Mouse (Mus musculus) kidney, postnatal 0 days (tissue): ENCODE results near the gene Ppp3r2. TPM values are rescaled to one million over a fixed set of nuclear protein-coding genes. Genes with fewer than 3 reads are reported as not detected.

Source experiments
- ATAC-seq: fragments of 200-750 bp; cut with Nextera tagmentation; replicated peaks from 2 replicates; pipeline ENCODE4 v1.8.0; 2017; ENCODE audit warnings: low read depth, moderate number of reproducible peaks, moderate TSS enrichment, moderate library complexity; ENCODE audit not compliant: low FRiP score
- DNase-seq: peaks from one replicate; pipeline ENCODE4 v3.0.0-alpha.2; 2016; ENCODE audit warnings: low spot score
- H3K27ac ChIP-seq: fragments of 300-500 bp; sonication (generic); 2 replicates; pipeline ENCODE4 v1.5.1; 2014; ENCODE audit warnings: mild to moderate bottlenecking
- H3K27me3 ChIP-seq: fragments of 300-500 bp; sonication (generic); 2 replicates; pipeline ENCODE4 v1.6.1; 2014; ENCODE audit warnings: low read length, mixed read lengths; ENCODE audit not compliant: insufficient read depth
- H3K36me3 ChIP-seq: fragments of 300-500 bp; sonication (generic); 2 replicates; pipeline ENCODE4 v1.6.1; 2014; ENCODE audit warnings: low read length, mixed read lengths; ENCODE audit not compliant: insufficient read depth
- H3K4me1 ChIP-seq: fragments of 300-500 bp; sonication (generic); replicated peaks from 2 replicates; pipeline ENCODE4 v1.6.1; 2014; ENCODE audit warnings: antibody characterized with exemption, low read length, mixed read lengths; ENCODE audit not compliant: insufficient read depth
- H3K4me2 ChIP-seq: fragments of 300-500 bp; sonication (generic); 2 replicates; pipeline ENCODE4 v1.6.1; 2014; ENCODE audit warnings: mild to moderate bottlenecking, low read length, moderate library complexity, mixed read lengths
- H3K4me3 ChIP-seq: fragments of 300-500 bp; sonication (generic); replicated peaks from 2 replicates; pipeline ENCODE4 v1.5.1; 2014; ENCODE audit warnings: low read depth, low read length
- H3K9ac ChIP-seq: fragments of 300-500 bp; sonication (generic); 2 replicates; pipeline ENCODE4 v1.6.1; 2014; ENCODE audit warnings: low read depth, low read length
- H3K9me3 ChIP-seq: fragments of 300-500 bp; sonication (generic); replicated peaks from 2 replicates; pipeline ENCODE4 v1.6.1; 2016; ENCODE audit warnings: low read length, inconsistent platforms, mixed read lengths
- CTCF ChIP-seq: IDR thresholded peaks from 2 replicates; pipeline ENCODE4 v1.5.1; 2016; ENCODE audit warnings: antibody characterized with exemption, low read depth, mild to moderate bottlenecking, moderate library complexity
- WGBS: fragments of 180-500 bp; shearing (Covaris S2); extraction: QIAGEN DNeasy Blood & Tissue Kit; methylation state at CpG from one replicate; pipeline ENCODE4 v1.1.7; 2014; 5-methylcytosine and 5-hydroxymethylcytosine counted together
- polyA plus RNA-seq: library from polyadenylated mRNA; unstranded; fragments of >200 nt; fragmentation: Nextera tagmentation; extraction: Ambion mirVana; gene quantifications from 2 replicates; pipeline ENCODE4 v1.2.1, GENCODE M21; 2015

Gene Ppp3r2
- polyA plus RNA-seq, 1 experiment from 2014 or later, result not detected

DNA sequence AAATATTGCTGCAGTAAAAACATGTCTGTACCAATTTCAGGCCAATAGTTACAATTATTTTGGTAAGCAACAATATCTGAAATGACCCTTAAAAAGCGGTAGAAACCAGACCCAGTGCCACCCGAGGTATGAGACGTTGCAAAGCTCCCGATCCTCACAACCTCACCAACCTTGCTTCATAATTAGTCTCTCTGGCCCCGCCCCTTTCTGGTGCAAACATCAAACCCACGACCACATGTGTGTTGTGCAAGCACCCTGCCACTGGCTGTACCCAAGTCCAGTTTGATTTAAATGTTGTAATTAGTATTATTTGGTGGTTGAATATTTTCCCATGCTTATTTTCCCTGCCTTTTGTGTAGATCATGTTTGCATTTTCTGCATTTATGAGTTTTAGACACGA is 5.0 kb downstream of the Ppp3r2 start:
- Histone ChIP-seq H3K9me3 (no peaks in the 10 kb centered on the region), H3K9ac (no peak overlapping the region), H3K4me1 (no peaks in the 10 kb centered on the region), H3K36me3 (no peaks in the 10 kb centered on the region), H3K27ac (no peak overlapping the region), H3K4me3 (no peak overlapping the region), H3K27me3 (no peaks in the 10 kb centered on the region), H3K4me2 (no peak overlapping the region)
- no peak for ATAC-seq
- no peak for TF ChIP-seq CTCF
- no peak for DNase-seq
- WGBS, result 71% methylated on average over 7 of the region's 7 CpGs

- Histone ChIP-seq H3K9ac (no peak overlapping the region), H3K27me3 (no peaks in the 10 kb centered on the region), H3K9me3 (no peaks in the 10 kb centered on the region), H3K27ac (no peak overlapping the region), H3K4me3 (no peak overlapping the region), H3K4me1 (no peaks in the 10 kb centered on the region), H3K4me2 (no peak overlapping the region), H3K36me3 (no peaks in the 10 kb centered on the region)
- no peak for TF ChIP-seq CTCF
- 85% methylated on average over 6 of the region's 6 CpGs for WGBS
- DNase-seq (no peak), ATAC-seq (no peak)
These were observed 5.8 kb downstream of the Ppp3r2 start for GRCm38 (mm10) chr4:49676071-49676470.

DNA sequence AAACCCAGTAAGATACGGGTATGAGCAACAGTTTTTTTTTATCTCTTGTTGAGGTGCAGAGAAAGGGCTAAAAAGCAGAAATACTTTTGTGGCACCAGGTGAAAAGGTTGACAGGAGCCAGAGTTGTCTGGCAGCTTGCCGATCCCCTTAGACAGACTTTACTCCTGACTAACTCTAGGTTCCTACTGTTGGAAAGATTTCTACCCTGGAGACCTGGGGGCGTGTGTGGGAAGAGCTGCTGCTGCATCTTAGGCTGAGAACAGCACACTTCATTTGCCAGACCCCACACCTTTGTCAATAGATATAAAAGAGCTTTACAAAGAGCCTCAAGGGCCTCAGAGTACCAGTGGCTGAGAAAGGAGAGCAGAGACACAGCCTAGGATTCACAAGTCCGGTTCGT is 17.0 kb downstream of the Ppp3r2 start:
- Histone ChIP-seq H3K27me3 (no peaks in the 10 kb centered on the region), H3K4me2 (no peak overlapping the region), H3K36me3 (peaks cover 14% of the 10 kb centered on the region; the same call in 1 of the 2 replicates), H3K4me3 (no peak overlapping the region), H3K9ac (no peak overlapping the region), H3K9me3 (no peaks in the 10 kb centered on the region), H3K27ac (no peak overlapping the region), H3K4me1 (no peaks in the 10 kb centered on the region)
- no peak for DNase-seq
- ATAC-seq, result no peak
- TF ChIP-seq CTCF, result no peak
- 81% methylated on average over 5 of the region's 5 CpGs for WGBS

DNA sequence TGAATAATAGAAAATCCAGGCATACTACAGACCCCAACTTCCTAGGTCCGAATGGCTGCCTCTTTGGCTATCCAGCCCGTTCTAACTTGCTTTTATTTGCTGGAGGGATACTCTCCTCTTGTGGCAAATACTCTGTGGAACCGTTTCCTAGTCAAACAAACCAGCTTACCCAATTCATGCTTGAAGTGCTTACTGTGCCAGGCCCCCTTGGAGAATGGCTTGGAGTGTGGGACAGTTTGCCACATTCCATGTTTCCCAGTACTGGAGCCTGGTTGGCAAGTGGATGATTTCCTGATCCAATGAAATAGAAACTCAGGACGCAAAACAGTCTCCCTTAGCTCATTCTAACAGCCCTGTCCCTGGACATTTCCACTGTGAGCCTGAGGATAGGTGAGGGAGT is 19.6 kb downstream of the Ppp3r2 start:
- H3K27me3 ChIP-seq, result no peaks in the 10 kb centered on the region
- DNase-seq (no peak), ATAC-seq (no peak)
- TF ChIP-seq CTCF, result no peak
- H3K9ac ChIP-seq, result no peak overlapping the region
- peaks cover 19% of the 10 kb centered on the region; the same call in 1 of the 2 replicates for H3K36me3 ChIP-seq
- no peak overlapping the region for H3K4me2 ChIP-seq
- H3K27ac ChIP-seq, result no peak overlapping the region
- no peak overlapping the region for H3K4me3 ChIP-seq
- H3K9me3 ChIP-seq, result no peaks in the 10 kb centered on the region
- 87% methylated on average over 4 of the region's 4 CpGs for WGBS
- no peaks in the 10 kb centered on the region for H3K4me1 ChIP-seq

GRCm38 (mm10) chr4:49661664-49662063 is 20.2 kb downstream of the Ppp3r2 start:
- no peak overlapping the region for H3K9ac ChIP-seq
- no peak overlapping the region for H3K27ac ChIP-seq
- H3K4me3 ChIP-seq, result no peak overlapping the region
- WGBS, result 96% methylated on average over 9 of the region's 9 CpGs
- no peaks in the 10 kb centered on the region for H3K9me3 ChIP-seq
- no peaks in the 10 kb centered on the region for H3K4me1 ChIP-seq
- DNase-seq, result no peak
- ATAC-seq, result no peak
- no peaks in the 10 kb centered on the region for H3K27me3 ChIP-seq
- TF ChIP-seq CTCF, result no peak
- no peak overlapping the region for H3K4me2 ChIP-seq
- H3K36me3 ChIP-seq, result peaks cover 21% of the 10 kb centered on the region; the same call in 1 of the 2 replicates

- no peaks in the 10 kb centered on the region for H3K4me1 ChIP-seq
- no peak for ATAC-seq
- no peak for DNase-seq
- peaks cover 38% of the 10 kb centered on the region for H3K36me3 ChIP-seq
- no peaks in the 10 kb centered on the region for H3K27me3 ChIP-seq
- no peak overlapping the region for H3K9ac ChIP-seq
- H3K4me2 ChIP-seq, result no peak overlapping the region
- no peak overlapping the region for H3K4me3 ChIP-seq
- H3K9me3 ChIP-seq, result no peaks in the 10 kb centered on the region
- no peak for TF ChIP-seq CTCF
- WGBS, result 81% methylated on average over 1 of the region's 1 CpGs
- H3K27ac ChIP-seq, result no peak overlapping the region
These were observed 22.4 kb downstream of the Ppp3r2 start for GRCm38 (mm10) chr4:49659421-49659820.

DNA sequence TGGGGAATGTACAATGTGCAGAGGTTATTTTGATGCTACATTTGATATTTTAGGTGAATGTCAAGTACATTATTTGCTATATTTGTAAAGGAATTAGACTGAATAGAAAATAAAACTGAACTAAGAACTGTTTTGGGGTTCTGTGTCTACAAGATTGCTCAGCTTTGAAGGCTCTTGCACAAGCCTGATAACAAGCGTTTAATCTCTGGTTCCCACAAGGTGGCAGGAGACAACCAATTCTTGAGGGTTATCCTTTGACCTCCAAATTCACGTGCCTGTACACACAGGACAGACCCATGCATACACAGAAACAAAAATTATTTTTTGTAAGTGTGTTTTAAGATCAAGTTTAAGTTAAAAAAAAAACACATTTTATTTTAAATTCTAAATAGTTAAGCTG is 41.9 kb downstream of the Ppp3r2 start:
- no peak overlapping the region for H3K4me3 ChIP-seq
- ATAC-seq, result no peak
- peaks cover 63% of the 10 kb centered on the region for H3K36me3 ChIP-seq
- H3K9me3 ChIP-seq, result no peaks in the 10 kb centered on the region
- TF ChIP-seq CTCF, result peak; percentile 34; the same call in 1 of the 2 replicates
- H3K27ac ChIP-seq, result no peak overlapping the region
- DNase-seq, result no peak
- H3K4me2 ChIP-seq, result no peak overlapping the region
- no peak overlapping the region for H3K9ac ChIP-seq
- no peaks in the 10 kb centered on the region for H3K4me1 ChIP-seq
- H3K27me3 ChIP-seq, result no peaks in the 10 kb centered on the region
- 66% methylated on average over 2 of the region's 2 CpGs for WGBS
